Mouse (Mus musculus): Measurements from ENCODE around the gene Akap17b.

DNA sequence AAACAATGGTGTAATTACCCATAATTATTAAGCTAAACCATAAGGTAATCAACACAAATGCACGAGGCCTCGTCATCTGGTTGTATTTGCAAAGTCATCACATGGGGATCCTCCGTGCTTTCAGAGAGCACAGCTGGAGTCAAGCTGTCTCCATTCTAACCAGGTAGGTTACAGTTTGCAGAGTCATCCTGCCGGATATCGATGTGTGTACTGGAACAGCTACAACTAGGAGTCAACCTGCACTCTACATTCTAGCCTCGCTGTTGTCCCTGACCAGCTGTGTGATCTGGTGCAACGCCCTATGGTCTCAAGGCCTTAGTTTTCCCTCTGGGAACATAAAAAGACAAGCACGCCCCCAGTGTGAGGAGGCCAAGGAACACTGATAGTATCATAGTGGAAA lies 45.1 kb downstream of the Akap17b start:
- TF ChIP-seq GATA1 (IDR thresholded peaks at IDR 0.05; ENCODE audit: borderline replicate concordance, low read length) (no peak), FLI1 (IDR thresholded peaks at IDR 0.05; ENCODE audit: low read length) (no peak)
